Mouse (Mus musculus): ENCODE measurements around the gene Mknk1. TPM values are rescaled to one million over a fixed set of nuclear protein-coding genes. Genes with fewer than 3 reads are reported as not detected.

Gene Mknk1
- total RNA-seq (2023; ENCODE audit: inconsistent age), result 63.2 to 79.8 TPM (median 68.3 TPM) in 4 replicates

DNA sequence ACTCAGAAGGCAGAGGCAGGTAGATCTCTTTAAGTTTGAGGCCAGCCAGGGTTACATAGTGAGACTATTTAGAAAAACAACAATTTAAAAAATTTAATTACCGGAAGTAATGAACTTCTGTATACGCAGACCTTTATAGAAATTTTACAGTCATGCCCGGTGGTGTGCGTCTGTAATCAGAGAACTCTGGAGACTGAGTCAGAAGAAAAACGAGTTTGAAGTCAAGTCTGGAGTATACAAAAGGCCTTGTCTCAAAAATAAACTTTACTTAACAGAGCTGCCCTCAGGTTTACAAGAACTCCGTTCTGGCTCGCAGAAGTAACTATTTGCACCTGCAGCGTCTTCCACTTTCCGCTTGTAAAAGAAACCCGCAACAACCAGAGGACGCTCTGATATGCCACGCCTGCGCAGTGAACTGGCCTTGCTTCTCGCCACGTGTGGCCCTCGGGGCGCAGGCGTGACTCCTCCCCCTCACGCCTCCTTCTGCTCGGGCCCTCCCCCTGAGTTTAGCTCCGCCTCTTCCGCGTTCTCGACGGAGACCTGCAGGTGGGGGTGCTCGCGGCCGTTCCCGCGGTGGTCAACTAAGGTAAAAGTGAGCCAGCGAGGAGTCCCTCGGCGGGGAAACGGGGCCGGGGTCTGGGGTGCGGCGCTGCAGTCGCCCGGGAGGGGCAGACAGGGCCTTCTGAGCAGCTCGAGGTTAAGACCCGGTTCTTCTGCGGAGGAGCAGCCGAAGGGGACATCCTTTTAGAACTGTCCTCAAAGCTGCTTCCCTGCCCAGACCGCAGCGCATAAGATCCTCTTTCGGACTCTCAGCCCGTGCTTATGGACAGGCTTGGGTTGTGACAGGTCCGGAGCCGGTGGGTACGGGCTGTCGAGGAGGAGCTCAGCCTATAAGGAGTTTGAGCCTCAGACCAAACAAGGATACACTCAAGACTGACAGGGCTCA, at the start of gene Mknk1:
Gene Mknk1 (plus strand): TSS at position 503 of the 946 bp plus-strand sequence.

DNA sequence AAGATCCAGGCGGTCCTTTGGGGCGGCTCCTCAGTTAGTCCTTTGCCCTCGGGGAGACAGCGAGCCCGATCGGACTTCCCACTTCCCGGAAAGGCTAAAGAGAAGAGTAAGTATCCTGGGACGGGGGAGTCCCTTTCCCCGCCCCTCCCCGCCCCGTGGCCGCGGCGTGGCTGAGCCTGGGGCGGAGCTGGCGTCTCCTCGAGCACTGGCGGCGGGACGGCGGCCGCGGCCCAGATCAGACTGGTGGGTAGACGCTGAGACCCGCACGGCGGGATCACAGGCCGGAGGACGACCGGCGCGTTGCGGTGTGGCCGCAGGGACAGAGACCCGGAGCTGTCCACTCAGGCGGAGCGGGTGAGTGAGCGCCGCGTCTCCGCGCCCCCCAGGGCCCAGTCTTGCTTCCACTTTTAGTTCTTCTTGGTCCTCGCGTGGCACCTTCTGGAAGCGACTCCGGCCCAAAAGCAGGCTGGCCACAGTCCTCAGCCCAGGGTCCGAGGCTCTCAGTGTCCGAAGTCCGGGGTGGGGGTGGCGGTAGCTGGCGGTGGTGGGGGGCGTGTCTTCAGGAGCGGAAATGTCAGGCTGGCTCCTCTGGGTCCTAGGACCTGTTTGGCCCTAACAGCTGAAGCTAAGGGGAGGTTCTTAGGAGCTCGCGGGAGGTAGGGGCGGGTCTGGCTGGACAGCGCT, 11.0 kb upstream of the Mknk1 start, which contains the start of gene Mob3c:
Gene Mob3c (plus strand): TSS at position 205 of the 684 bp plus-strand sequence.

DNA sequence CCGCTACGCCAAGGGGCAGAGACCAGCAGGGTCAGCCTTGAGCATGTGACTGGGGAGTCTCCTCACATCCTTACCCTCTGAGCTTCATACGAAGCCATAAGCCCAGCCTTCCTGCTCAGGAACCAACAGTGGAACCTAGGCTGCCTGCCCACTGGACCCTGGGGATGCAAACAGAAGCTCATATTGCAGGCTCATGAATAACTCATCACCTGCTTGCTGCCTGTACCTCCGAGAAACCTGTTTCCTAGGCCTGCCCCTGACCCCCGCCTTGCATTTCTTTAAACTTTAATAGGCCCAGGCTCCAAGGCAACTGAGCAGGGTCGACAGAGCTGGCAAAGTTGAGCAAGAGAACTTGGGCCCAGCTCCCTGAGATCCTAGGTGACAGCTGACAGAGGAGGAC, 45.0 kb downstream of the Mknk1 start, which contains the start of gene Kncn:
Gene Kncn (plus strand): TSS at position 379 of the 400 bp plus-strand sequence.

DNA sequence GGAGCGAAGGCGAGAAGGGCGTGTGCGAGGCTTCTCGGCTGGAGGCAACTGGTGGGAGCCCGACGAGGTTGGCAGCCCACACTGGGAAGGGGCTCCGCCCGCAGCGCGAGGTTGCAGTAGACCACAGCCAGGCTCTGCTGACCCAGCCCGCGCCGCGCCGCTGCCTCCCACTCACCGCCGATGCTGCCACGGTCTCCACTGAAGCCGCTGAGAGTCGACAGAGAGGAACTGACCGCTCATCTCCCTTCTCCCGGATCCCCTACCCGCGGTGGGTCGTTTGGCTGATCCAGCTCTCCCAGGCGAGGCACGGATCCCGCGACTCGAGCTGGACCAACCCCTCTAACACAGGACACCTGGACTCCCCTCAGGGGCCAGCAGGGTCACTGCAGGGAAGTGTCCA, 51.6 kb downstream of the Mknk1 start, which contains the start of gene 6430628N08Rik:
Gene 6430628N08Rik (plus strand): TSS at position 113 of the 400 bp plus-strand sequence.

Other genes starting within 250 kb of the Mknk1 start
- gene Cyp4a32, start 238.2 kb upstream of the Mknk1 start, total RNA-seq (2023; ENCODE audit: inconsistent age), result not detected in 4 replicates
- not detected in 4 replicates for gene Cyp4b1, start 191.5 kb upstream of the Mknk1 start, total RNA-seq (2023; ENCODE audit: inconsistent age)
- gene Efcab14, start 101.5 kb upstream of the Mknk1 start, total RNA-seq (2023; ENCODE audit: inconsistent age), result 37.3 to 47.9 TPM (median 43.7 TPM) in 4 replicates
- not detected in 4 replicates for gene Tex38, start 58.2 kb upstream of the Mknk1 start, total RNA-seq (2023; ENCODE audit: inconsistent age)
- 14.4 to 21.7 TPM (median 17.0 TPM) in 4 replicates for gene Atpaf1, start 54.4 kb upstream of the Mknk1 start, total RNA-seq (2023; ENCODE audit: inconsistent age)
- gene Mob3c, start 11.1 kb upstream of the Mknk1 start, total RNA-seq (2023; ENCODE audit: inconsistent age), result 14.0 to 21.0 TPM (median 18.6 TPM) in 4 replicates
- gene Kncn, start 45.2 kb downstream of the Mknk1 start, total RNA-seq (2023; ENCODE audit: inconsistent age), result 0.35 to 1.5 TPM (median 0.74 TPM) in 3 of 4 replicates, not detected in the other
- gene 6430628N08Rik, start 51.5 kb downstream of the Mknk1 start, total RNA-seq (2023; ENCODE audit: inconsistent age), result not detected in 4 replicates
- gene Dmbx1, start 100.7 kb downstream of the Mknk1 start, total RNA-seq (2023; ENCODE audit: inconsistent age), result not detected in 4 replicates
- gene Faah, start 178.7 kb downstream of the Mknk1 start, total RNA-seq (2023; ENCODE audit: inconsistent age), result 34.4 to 38.7 TPM (median 36.7 TPM) in 4 replicates
- 31.8 to 45.5 TPM (median 37.0 TPM) in 4 replicates for gene Nsun4, start 214.7 kb downstream of the Mknk1 start, total RNA-seq (2023; ENCODE audit: inconsistent age)
- gene Uqcrh, start 235.9 kb downstream of the Mknk1 start, total RNA-seq (2023; ENCODE audit: inconsistent age), result 254 to 297 TPM (median 280 TPM) in 4 replicates
- 27.6 to 34.4 TPM (median 30.5 TPM) in 4 replicates for gene Lrrc41, start 236.1 kb downstream of the Mknk1 start, total RNA-seq (2023; ENCODE audit: inconsistent age)

Data from B cell, adult (primary cell).